Comparison of ENCODE assay signal across 23 mouse cellular contexts in the genomic region with DNA sequence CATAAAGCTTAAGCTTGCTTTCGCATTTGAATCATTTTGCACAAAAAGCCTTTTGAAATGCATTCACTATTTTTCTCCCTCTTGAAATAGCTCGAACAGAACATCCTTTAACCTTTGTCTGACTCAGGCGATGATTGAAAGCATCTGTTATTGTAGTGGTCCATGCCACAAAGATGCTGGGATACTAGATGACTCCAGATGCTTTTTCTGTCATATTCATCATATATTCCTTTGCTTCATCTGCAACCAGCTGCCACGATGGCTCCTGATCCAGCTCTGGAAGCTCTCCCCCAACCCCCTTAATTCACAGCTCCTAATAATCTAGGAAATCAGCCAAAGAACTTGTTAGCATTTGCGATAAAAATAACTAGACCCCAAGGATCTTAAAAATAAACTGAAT. TPM values are rescaled to one million over a fixed set of nuclear protein-coding genes. Genes with fewer than 3 reads are reported as not detected.
A peak's percentile ranks its signal among the peaks of the same experiment; 100 is the strongest.
DNase-seq lines count a peak whose midpoint lies in the region; ATAC-seq and TF ChIP-seq lines count a peak whose summit lies in the region.
"Had no signal": no experiment of that assay in that cellular context is flagged by ENCODE, and none has a peak within 500 bp of the region (broad histone marks: within the 10 kb centered on the region; RNA-seq: fewer than 3 reads in every experiment).

No protein-coding gene starts in this region.

- TF ChIP-seq POLR2A in olfactory bulb, adult 2 months (IDR thresholded peaks at IDR 0.05; ENCODE audit: insufficient read depth, low read depth, low read length) = no peak

- H3K27me3 ChIP-seq in forebrain, postnatal 0 days (ENCODE audit: insufficient read depth, low read length) = no peaks in the 10 kb centered on the region
- H3K27me3 ChIP-seq in forebrain, embryonic 11.5 days (ENCODE audit: control insufficient read depth, insufficient read depth, low read length) = no peaks in the 10 kb centered on the region
- H3K27me3 ChIP-seq: hindbrain, embryonic 15.5 days; neural tube, embryonic 12.5 days had no signal

- DNase-seq in forebrain, postnatal 0 days = peak; percentile 45
- no peak for DNase-seq in forebrain, embryonic 11.5 days (ENCODE audit: low spot score)
- DNase-seq in left cerebral cortex, postnatal 25 days (ENCODE audit: low spot score in 2 of 2) = peak; percentile 11 to 18
- DNase-seq in left cerebral cortex, adult 18-20 months (ENCODE audit: low spot score in 2 of 2) = no peak
- peak; percentile 62 for DNase-seq in NIH3T3 (ENCODE audit: low read depth)
- no peak for DNase-seq in heart, adult 9 months (ENCODE audit: low spot score in 2 of 2)
- DNase-seq: B cell, adult 2 months; cerebellum, adult 8-10 months; gastrocnemius, postnatal 10 days; heart, adult 11 months; heart, postnatal 36 days; kidney, adult 18-20 months; left cerebral cortex, postnatal 4 days; liver; right cerebral cortex, postnatal 14 days; thymus, adult 18-20 months; thymus, postnatal 4 days had no signal

- WGBS in forebrain, postnatal 0 days = 38% methylated on average over 5 of the region's 5 CpGs
- 71% methylated on average over 5 of the region's 5 CpGs for WGBS in forebrain, embryonic 11.5 days
- 26% methylated on average over 5 of the region's 5 CpGs for WGBS in olfactory bulb, adult 2 months

- peak; percentile 73 for ATAC-seq in forebrain, postnatal 0 days
- ATAC-seq in forebrain, embryonic 11.5 days (replicated peaks; ENCODE audit: low FRiP score) = no peak

- 0 out of 2 replicates have a peak, but pooled peaks cover 2% of the 10 kb centered on the region for H3K4me1 ChIP-seq in forebrain, postnatal 0 days (ENCODE audit: insufficient read depth)
- no peaks in the 10 kb centered on the region for H3K4me1 ChIP-seq in forebrain, embryonic 11.5 days (replicated peaks; ENCODE audit: control insufficient read depth, insufficient read depth, low read length)
- H3K4me1 ChIP-seq in olfactory bulb, adult 2 months (ENCODE audit: control insufficient read depth, insufficient read depth, low read length) = peaks cover 5% of the 10 kb centered on the region
- H3K4me1 ChIP-seq: hindbrain, embryonic 15.5 days; midbrain, embryonic 10.5 days; neural tube, embryonic 12.5 days had no signal

- no peak overlapping the region for H3K9ac ChIP-seq in forebrain, postnatal 0 days
- no peak overlapping the region for H3K9ac ChIP-seq in forebrain, embryonic 11.5 days (ENCODE audit: low read length)
- H3K9ac ChIP-seq: hindbrain, embryonic 15.5 days; neural tube, embryonic 12.5 days had no signal

- no peak overlapping the region for H3K27ac ChIP-seq in forebrain, postnatal 0 days (ENCODE audit: low read depth, low read length)
- no peak overlapping the region for H3K27ac ChIP-seq in forebrain, embryonic 11.5 days (ENCODE audit: low read depth, low read length)
- peak overlapping the region; percentile 51; the same call in 1 of the 2 replicates for H3K27ac ChIP-seq in olfactory bulb, adult 2 months (ENCODE audit: insufficient read depth, low read depth, low read length)
- H3K27ac ChIP-seq: hindbrain, embryonic 15.5 days; kidney, postnatal 0 days; midbrain, embryonic 10.5 days; neural tube, embryonic 12.5 days had no signal

- H3K36me3 ChIP-seq in forebrain, postnatal 0 days (ENCODE audit: insufficient read depth) = no peaks in the 10 kb centered on the region
- H3K36me3 ChIP-seq in forebrain, embryonic 11.5 days (ENCODE audit: control insufficient read depth, insufficient read depth, low read length) = no peaks in the 10 kb centered on the region
- H3K36me3 ChIP-seq: hindbrain, embryonic 15.5 days; midbrain, embryonic 10.5 days; neural tube, embryonic 12.5 days had no signal

- no peak overlapping the region for H3K4me3 ChIP-seq in forebrain, postnatal 0 days (ENCODE audit: low read depth, low read length)
- no peak overlapping the region for H3K4me3 ChIP-seq in forebrain, embryonic 11.5 days (ENCODE audit: low read depth, low read length)
- H3K4me3 ChIP-seq in olfactory bulb, adult 2 months (ENCODE audit: insufficient read depth, low read depth, low read length) = no peak overlapping the region
- H3K4me3 ChIP-seq: erythroblast, embryonic 14.5 days; hindbrain, embryonic 15.5 days; midbrain, embryonic 10.5 days; neural tube, embryonic 12.5 days had no signal

- intact Hi-C loops in left cerebral cortex, postnatal 25 days (cut with DNase I) = no loop called here

- H3K9me3 ChIP-seq in forebrain, postnatal 0 days (ENCODE audit: low read length) = no peaks in the 10 kb centered on the region
- H3K9me3 ChIP-seq in forebrain, embryonic 11.5 days (ENCODE audit: control insufficient read depth, low read length) = no peaks in the 10 kb centered on the region
- H3K9me3 ChIP-seq: hindbrain, embryonic 15.5 days; neural tube, embryonic 12.5 days had no signal

- H3K4me2 ChIP-seq in forebrain, postnatal 0 days (ENCODE audit: low read depth) = no peak overlapping the region
- no peak overlapping the region for H3K4me2 ChIP-seq in forebrain, embryonic 11.5 days (ENCODE audit: low read depth, low read length, severe bottlenecking)
- H3K4me2 ChIP-seq: hindbrain, embryonic 15.5 days; neural tube, embryonic 12.5 days had no signal

- TF ChIP-seq CTCF in forebrain, postnatal 0 days (IDR thresholded peaks at IDR 0.05; ENCODE audit: low read depth) = no peak
- no peak for TF ChIP-seq CTCF in olfactory bulb, adult 2 months (IDR thresholded peaks at IDR 0.05; ENCODE audit: insufficient read depth, low read depth, low read length)

RNA-seq across cellular contexts. Expression of a gene that starts 30.9 kb away (rescaled TPM):
- total RNA-seq in forebrain, postnatal 0 days (2014; rRNA removed) = 98.4 and 118 TPM in 2 replicates
- 198 and 249 TPM in 2 replicates for polyA plus RNA-seq in forebrain, postnatal 0 days (2015; fragmentation: Nextera tagmentation; extraction: Ambion mirVana)
- 142 and 146 TPM in 2 replicates for polyA plus RNA-seq in forebrain, embryonic 11.5 days (2014; fragmentation: Nextera tagmentation; extraction: Ambion mirVana)
- 100 to 1,000 TPM; 111 to 112 TPM for total RNA-seq in left cerebral cortex, postnatal 25 days (2021)
- total RNA-seq in left cerebral cortex, adult 18-20 months (2021) = 100 to 1,000 TPM; 119 to 124 TPM
- not detected in 2 replicates for polyA plus RNA-seq in olfactory bulb, adult 2 months (2012; ENCODE audit: insufficient read depth, insufficient read length, low replicate concordance, missing spikeins)

RNA-seq across cellular contexts. Expression of a gene that starts 31.0 kb away (rescaled TPM):
- total RNA-seq in forebrain, postnatal 0 days (2014; rRNA removed) = 19.3 and 25.4 TPM in 2 replicates
- 5.4 and 12.5 TPM in 2 replicates for polyA plus RNA-seq in forebrain, postnatal 0 days (2015; fragmentation: Nextera tagmentation; extraction: Ambion mirVana)
- 8.0 and 8.5 TPM in 2 replicates for polyA plus RNA-seq in forebrain, embryonic 11.5 days (2014; fragmentation: Nextera tagmentation; extraction: Ambion mirVana)
- 100 to 1,000 TPM; 137 to 145 TPM for total RNA-seq in left cerebral cortex, postnatal 25 days (2021)
- total RNA-seq in left cerebral cortex, adult 18-20 months (2021) = 100 to 1,000 TPM; 134 to 145 TPM
- polyA plus RNA-seq in olfactory bulb, adult 2 months (2012; ENCODE audit: insufficient read depth, insufficient read length, low replicate concordance, missing spikeins) = not detected in 2 replicates

Comparison
In these comparisons a context has a peak if more than half of its experiments do, and no peak if none do; other contexts are left out.
1. DNase-seq: peak in forebrain, postnatal 0 days (single experiment), left cerebral cortex, postnatal 25 days (2 of 2) and NIH3T3 (single experiment); none in forebrain, embryonic 11.5 days (single experiment), left cerebral cortex, adult 18-20 months (0 of 2) and heart, adult 9 months (0 of 2).